Mouse (Mus musculus) frontal cortex, postnatal 25 days (tissue): ENCODE data around the gene Dicer1.

Source experiments
- DNase-seq, 2 experiments: peaks; one replicate each; pipeline ENCODE4 v3.0.0; 2022; ENCODE audit warnings: low spot score in 2 of 2

Dicer1 gene

DNA sequence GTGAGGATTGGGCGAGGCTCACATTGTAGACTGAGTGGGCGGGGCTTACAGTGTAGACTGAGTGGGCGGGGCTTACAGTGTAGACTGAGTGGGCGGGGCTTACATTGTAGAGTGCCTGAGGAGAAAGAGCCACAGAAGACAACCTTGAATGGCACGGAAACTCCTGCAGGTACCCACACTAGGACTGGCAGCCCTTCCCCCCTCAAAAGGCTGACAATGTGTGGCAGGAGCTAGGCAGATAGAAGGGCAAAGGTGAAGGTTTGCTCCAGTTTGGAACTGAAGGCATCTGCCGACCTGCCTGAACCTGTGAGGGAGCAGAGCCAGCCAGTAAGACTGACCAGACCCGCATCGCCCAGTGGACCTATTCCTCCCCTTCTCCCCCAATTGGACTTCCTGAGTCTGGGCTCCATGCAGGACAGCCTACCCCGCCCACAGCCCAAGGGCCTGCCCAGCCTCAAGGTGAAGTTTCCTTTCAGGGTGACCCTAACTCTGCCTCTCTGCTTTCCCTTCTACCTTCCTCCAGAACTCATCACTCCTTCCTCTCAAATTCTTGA, 74.3 kb downstream of the Dicer1 start:
- DNase-seq: no peak

DNA sequence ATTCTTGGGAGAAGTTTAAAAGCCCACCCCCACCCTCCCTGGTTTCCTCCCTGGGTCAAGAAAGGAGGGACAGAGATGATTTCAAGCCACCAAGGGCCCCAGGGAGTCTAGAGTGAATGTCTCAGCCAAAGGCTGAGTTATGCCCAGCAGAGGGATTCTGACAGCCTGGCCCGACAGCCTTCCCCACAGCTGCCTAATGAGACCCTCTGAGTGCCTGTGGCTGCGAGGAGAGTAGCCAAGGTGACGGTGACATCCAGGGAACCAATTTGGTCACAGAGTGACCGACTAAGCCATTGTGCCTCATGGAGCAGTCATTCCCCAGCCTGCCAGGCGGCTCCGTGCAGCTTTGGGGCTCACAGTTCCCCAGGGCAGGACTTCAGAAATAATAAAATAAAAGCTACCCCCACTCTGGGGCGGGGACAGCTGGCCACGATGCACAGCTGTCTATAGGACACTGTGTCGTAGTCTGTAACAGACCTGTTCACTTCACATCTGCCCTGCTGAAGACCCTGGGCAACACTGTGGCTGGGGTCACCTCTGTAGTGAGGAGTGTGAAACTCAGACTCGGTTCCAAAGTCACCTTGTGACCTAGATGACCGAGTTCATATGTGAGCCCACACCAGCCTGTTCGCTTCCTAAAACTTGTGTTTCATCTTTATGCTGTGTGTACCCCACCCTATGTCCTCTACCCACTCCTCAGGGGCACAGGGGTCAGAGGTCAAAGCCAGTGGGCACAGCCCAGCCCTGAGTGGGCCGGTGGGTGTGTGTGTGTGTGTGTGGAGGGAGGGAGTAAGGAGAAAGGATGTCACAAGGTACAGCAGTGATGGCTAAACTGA, 75.0 kb downstream of the Dicer1 start:
- DNase-seq: no peak

DNA sequence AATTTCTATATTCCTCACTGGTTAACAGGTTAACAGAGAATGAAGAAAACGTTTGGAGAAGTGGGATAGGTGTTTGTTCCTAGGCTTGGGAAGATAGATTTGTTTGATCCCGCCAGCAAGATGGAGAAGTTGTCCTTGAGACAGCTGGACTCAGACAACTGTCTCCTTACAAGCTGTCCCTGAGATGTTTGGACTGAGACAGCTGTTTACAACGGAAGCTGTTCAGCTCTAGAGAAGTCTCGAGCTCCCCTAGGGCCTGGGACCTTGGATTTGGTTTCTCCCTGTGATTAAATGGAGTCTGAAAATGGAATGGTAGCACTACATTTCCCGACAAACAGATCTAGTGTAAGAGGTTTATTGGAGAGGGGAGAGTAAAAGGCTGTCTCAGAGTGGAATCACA, 78.8 kb downstream of the Dicer1 start:
- DNase-seq: no peak

GRCm38 (mm10) chr12:104672406-104672805, 79.3 kb downstream of the Dicer1 start:
- DNase-seq: no peak

GRCm38 (mm10) chr12:104667846-104668245, 83.9 kb downstream of the Dicer1 start:
- no peak for DNase-seq

GRCm38 (mm10) chr12:104665951-104666350, 85.8 kb downstream of the Dicer1 start:
- no peak for DNase-seq

DNA sequence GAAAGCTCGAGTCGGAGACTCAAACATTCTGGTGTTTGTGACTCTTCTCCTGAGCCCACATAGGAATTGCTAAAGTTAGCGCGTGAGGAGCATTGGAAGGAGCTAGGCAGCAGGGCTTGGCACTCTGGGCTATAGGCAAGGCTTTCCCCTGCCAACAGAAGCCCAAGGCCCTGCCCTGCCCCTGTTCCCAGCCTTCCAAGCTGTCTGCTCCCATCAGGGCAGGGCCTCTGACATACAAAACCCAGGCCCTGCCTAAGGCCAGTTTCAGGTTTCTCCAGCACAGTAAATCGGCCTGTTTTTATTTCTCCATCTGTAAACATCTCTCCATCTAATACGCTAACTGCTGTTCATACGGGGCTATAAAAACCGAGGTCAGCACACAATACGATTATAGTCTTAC, 86.2 kb downstream of the Dicer1 start:
- no peak for DNase-seq

GRCm38 (mm10) chr12:104656146-104656545, 95.6 kb downstream of the Dicer1 start:
- no peak for DNase-seq

GRCm38 (mm10) chr12:104655006-104655405, 96.7 kb downstream of the Dicer1 start:
- DNase-seq: no peak

- no peak for DNase-seq
Observed at GRCm38 (mm10) chr12:104652021-104652420, 99.7 kb downstream of the Dicer1 start.

GRCm38 (mm10) chr12:104651269-104651668, 100.5 kb downstream of the Dicer1 start:
- no peak for DNase-seq

DNA sequence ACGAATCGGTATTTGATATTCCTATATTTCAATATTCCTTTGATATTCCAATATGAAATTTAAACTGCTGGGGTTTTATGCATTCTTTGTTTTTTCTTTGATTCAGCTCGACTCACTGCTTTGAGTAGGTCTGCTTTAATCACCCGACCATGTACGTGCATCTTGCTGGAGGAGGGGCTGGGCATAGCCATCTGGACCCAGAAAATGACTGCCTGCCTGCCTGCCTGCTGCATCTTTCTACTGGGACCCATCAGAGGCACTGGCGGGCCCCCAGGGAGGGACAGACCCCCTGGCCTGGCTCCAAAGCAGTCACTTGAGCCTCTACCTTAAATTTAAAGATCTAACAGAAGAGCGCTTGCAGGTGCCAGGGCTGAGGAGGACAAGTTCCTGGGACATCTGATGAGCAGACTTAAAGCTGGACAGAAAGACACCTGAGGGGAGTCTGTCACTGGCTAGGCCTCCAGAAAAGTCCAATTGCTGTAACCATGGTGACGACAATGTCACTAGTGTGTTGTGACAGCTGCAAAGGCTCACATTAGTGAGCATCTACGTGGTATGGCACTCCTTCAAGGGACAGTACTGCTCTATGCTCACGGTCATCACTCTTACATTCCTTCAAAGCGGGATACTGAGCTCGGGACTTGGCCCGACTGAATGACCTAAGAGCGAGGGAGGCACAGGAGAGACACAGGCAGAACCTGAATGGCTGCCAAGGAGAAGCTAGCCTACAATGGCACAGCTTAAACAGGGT, 101.1 kb downstream of the Dicer1 start:
- no peak for DNase-seq

DNA sequence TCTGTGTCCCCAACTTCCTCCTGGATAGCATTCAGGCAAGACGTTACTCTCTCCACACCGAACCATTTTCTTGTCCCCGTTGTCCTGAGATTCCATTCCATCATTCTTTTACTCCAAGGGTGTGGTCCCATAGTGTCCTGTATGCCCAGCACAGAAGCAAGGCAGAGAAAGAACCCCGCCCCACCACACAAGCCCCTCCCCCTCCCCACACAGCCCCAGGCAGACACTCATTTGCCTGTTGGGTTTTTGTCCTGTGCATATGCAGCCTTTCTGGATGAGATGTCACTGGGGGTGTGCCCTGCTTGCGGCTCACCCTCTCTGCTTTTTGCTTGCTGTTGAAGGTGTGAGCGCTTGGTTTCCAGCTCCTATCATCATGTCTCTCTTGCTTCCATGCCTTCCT, 103.4 kb downstream of the Dicer1 start:
- no peak for DNase-seq

DNA sequence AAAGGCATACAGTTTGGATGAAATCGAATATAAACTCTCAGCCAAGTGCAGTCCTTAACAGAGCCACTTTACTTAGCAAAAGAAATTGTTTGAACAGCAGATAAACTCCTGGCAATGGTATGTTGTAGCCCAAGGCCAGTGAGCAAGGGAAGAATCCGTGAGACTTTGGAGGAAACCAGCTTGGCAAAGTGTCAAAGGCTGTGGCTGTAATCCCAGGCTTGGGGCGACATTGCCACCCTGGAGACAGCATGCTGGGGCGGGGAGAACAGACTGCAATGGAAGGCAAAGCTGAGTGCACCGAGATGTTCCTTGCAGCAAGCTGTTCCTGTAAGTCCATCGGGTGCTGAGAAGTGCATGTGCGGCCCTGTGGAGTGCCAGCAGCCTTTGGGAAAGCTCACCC, 109.4 kb downstream of the Dicer1 start:
- no peak for DNase-seq

DNA sequence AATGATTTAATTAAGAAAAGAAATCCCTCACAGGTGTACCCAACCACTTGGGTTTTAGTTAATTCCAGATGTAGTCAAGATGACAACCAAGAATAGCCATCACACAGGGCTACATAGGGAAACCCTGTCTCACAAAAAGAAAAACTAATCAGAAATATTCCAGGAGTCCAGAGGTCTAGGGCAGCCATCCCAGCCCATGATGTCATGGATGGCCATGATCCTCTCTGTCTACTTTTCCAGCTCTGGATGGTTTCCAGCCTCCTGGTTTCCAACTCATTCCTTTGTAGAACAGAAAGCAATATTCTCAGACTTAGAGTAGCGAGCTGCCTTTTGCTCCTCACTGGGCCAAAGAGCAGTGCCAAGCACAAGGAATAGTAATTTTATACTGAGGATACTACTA, 110.8 kb downstream of the Dicer1 start:
- DNase-seq: no peak

DNA sequence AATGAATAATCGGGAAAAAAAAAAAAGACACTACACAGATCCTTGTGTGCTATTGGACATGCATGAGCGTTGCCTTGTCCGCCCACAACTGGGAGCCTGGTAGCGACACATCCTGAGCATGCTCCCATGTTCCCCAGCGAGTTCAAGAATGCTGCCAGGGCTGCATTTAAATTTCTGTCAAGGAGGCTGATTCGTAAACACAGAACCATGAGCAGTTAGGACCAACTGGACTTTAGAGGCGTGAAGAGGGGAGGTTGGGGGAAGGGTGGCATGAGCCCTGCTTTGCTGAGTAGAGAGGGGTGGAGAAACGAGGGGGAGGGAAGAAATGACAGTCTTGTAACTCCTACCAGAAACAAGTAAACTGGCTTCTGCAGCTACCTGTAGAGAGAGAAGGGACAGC, 113.6 kb downstream of the Dicer1 start:
- DNase-seq: no peak
